Mouse (Mus musculus): ENCODE data around the gene Adam1b.
A peak's percentile ranks its signal among the peaks of the same experiment; 100 is the strongest.

- TF ChIP-seq GATA1 (IDR thresholded peaks at IDR 0.05; ENCODE audit: low read length) (0 out of 2 replicates have a peak, but pooled peaks have one; percentile 5), TAL1 (IDR thresholded peaks at IDR 0.05; ENCODE audit: low read length) (no peak)
Observed at GRCm38 (mm10) chr5:121547084-121547483, 43.8 kb upstream of the Adam1b start.

All from erythroblast, embryonic 14.5 days (primary cell).